Mouse (Mus musculus) lung, embryonic 15.5 days (tissue): Measurements from ENCODE around the gene Trim2. TPM values are rescaled to one million over a fixed set of nuclear protein-coding genes. Genes with fewer than 3 reads are reported as not detected.

Experiments
- ATAC-seq: fragments of 200-750 bp; cut with Nextera tagmentation; 2 replicates; pipeline ENCODE4 v1.8.0; 2017; ENCODE audit warnings: moderate number of reproducible peaks, borderline replicate concordance; ENCODE audit not compliant: low FRiP score, low TSS enrichment; ENCODE audit errors: extremely low read depth
- H3K27ac ChIP-seq: fragments of 300-500 bp; sonication (generic); 2 replicates; pipeline ENCODE4 v1.5.1; 2015; ENCODE audit warnings: moderate library complexity, mild to moderate bottlenecking, inconsistent platforms
- H3K27me3 ChIP-seq: fragments of 300-500 bp; sonication (generic); 2 replicates; pipeline ENCODE4 v1.6.1; 2015; ENCODE audit warnings: inconsistent platforms
- H3K36me3 ChIP-seq: fragments of 300-500 bp; sonication (generic); 2 replicates; pipeline ENCODE4 v1.6.1; 2015; ENCODE audit warnings: inconsistent platforms
- H3K4me1 ChIP-seq: fragments of 300-500 bp; sonication (generic); 2 replicates; pipeline ENCODE4 v1.6.1; 2015; ENCODE audit warnings: inconsistent platforms
- H3K4me2 ChIP-seq: fragments of 300-500 bp; sonication (generic); 2 replicates; pipeline ENCODE4 v1.6.1; 2015; ENCODE audit warnings: inconsistent platforms, mild to moderate bottlenecking, moderate library complexity
- H3K4me3 ChIP-seq: fragments of 300-500 bp; sonication (generic); 2 replicates; pipeline ENCODE4 v1.5.1; 2015; ENCODE audit warnings: mild to moderate bottlenecking, inconsistent platforms
- H3K9ac ChIP-seq: fragments of 300-500 bp; sonication (generic); 2 replicates; pipeline ENCODE4 v1.6.1; 2015; ENCODE audit warnings: inconsistent platforms
- H3K9me3 ChIP-seq: fragments of 300-500 bp; sonication (generic); 2 replicates; pipeline ENCODE4 v1.6.1; 2016; ENCODE audit warnings: inconsistent platforms
- WGBS: fragments of 180-500 bp; shearing (Covaris S2); methylation state at CpG from one replicate; pipeline ENCODE4 v1.1.7; 2015; 5-methylcytosine and 5-hydroxymethylcytosine counted together
- polyA plus RNA-seq: library from polyadenylated mRNA; unstranded; fragments of >200 nt; fragmentation: Nextera tagmentation; extraction: Ambion mirVana; gene quantifications from 2 replicates; pipeline ENCODE4 v1.2.1, GENCODE M21; 2015

The Trim2 gene
- polyA plus RNA-seq, 1 experiment from 2014 or later = 31.4 TPM

- Histone ChIP-seq H3K27me3 (peaks cover 41% of the 10 kb centered on the region), H3K36me3 (no peaks in the 10 kb centered on the region), H3K9me3 (no peaks in the 10 kb centered on the region), H3K9ac (no peak overlapping the region), H3K4me1 (peaks cover 21% of the 10 kb centered on the region), H3K4me3 (no peak overlapping the region), H3K27ac (no peak overlapping the region), H3K4me2 (no peak overlapping the region)
- WGBS = 85% methylated on average over 4 of the region's 4 CpGs
- ATAC-seq = no peak
These were observed 5.0 kb downstream of the Trim2 start for GRCm38 (mm10) chr3:84301674-84302073.

GRCm38 (mm10) chr3:84298186-84298585 is 8.5 kb downstream of the Trim2 start:
- peaks cover 8% of the 10 kb centered on the region; the same call in 1 of the 2 replicates for H3K27me3 ChIP-seq
- ATAC-seq = no peak
- WGBS = 53% methylated on average over 3 of the region's 3 CpGs

DNA sequence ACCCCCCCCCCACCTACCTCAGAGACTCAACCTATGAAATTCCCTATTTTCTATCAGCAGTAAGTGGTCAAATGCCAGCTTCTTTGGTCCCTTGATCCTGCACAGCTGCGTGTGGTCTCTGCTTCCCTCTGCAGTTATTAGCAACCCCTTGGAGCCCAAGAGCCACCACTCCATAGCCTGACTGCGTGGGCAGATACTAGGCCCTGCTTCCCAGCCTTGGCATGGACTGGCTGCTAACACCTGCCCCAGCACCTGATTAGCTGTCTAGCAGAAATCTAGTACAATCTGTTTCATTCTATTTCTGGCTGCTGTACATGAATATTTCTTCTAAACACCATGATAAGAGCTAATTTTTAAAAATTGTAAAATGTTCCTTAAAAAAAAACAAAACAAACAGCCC is 10.0 kb downstream of the Trim2 start:
- Histone ChIP-seq H3K27ac (no peak overlapping the region), H3K4me2 (no peak overlapping the region), H3K9me3 (no peaks in the 10 kb centered on the region), H3K36me3 (no peaks in the 10 kb centered on the region), H3K27me3 (no peaks in the 10 kb centered on the region), H3K9ac (no peak overlapping the region), H3K4me3 (no peak overlapping the region), H3K4me1 (0 out of 2 replicates have a peak, but pooled peaks cover 6% of the 10 kb centered on the region)
- 52% methylated on average over 2 of the region's 2 CpGs for WGBS
- no peak for ATAC-seq

More at GRCm38 (mm10) chr3:84298186-84298585, 8.5 kb downstream of the Trim2 start:
- H3K27ac ChIP-seq = no peak overlapping the region
- no peak overlapping the region for H3K4me3 ChIP-seq
- no peaks in the 10 kb centered on the region for H3K9me3 ChIP-seq
- H3K4me2 ChIP-seq = no peak overlapping the region
- H3K36me3 ChIP-seq = no peaks in the 10 kb centered on the region
- H3K4me1 ChIP-seq = 0 out of 2 replicates have a peak, but pooled peaks cover 6% of the 10 kb centered on the region
- no peak overlapping the region for H3K9ac ChIP-seq

GRCm38 (mm10) chr3:84294734-84295133 is 11.9 kb downstream of the Trim2 start:
- H3K27me3 ChIP-seq = no peaks in the 10 kb centered on the region
- no peaks in the 10 kb centered on the region for H3K9me3 ChIP-seq
- H3K4me2 ChIP-seq = no peak overlapping the region
- H3K27ac ChIP-seq = no peak overlapping the region
- no peak overlapping the region for H3K4me3 ChIP-seq
- 78% methylated on average over 9 of the region's 9 CpGs for WGBS
- ATAC-seq = no peak
- no peaks in the 10 kb centered on the region for H3K36me3 ChIP-seq
- H3K4me1 ChIP-seq = 0 out of 2 replicates have a peak, but pooled peaks cover 6% of the 10 kb centered on the region
- H3K9ac ChIP-seq = no peak overlapping the region

GRCm38 (mm10) chr3:84293666-84294595 is 12.7 kb downstream of the Trim2 start:
- no peak overlapping the region for H3K4me3 ChIP-seq
- 0 out of 2 replicates have a peak, but pooled peaks cover 6% of the 10 kb centered on the region for H3K4me1 ChIP-seq
- H3K27me3 ChIP-seq = no peaks in the 10 kb centered on the region
- H3K36me3 ChIP-seq = no peaks in the 10 kb centered on the region
- no peaks in the 10 kb centered on the region for H3K9me3 ChIP-seq
- 73% methylated on average over 13 of the region's 13 CpGs for WGBS
- no peak overlapping the region for H3K27ac ChIP-seq
- ATAC-seq = no peak
- H3K4me2 ChIP-seq = no peak overlapping the region
- no peak overlapping the region for H3K9ac ChIP-seq

- H3K27me3 ChIP-seq = no peaks in the 10 kb centered on the region
- H3K36me3 ChIP-seq = no peaks in the 10 kb centered on the region
- no peak overlapping the region for H3K27ac ChIP-seq
- H3K4me1 ChIP-seq = 0 out of 2 replicates have a peak, but pooled peaks cover 6% of the 10 kb centered on the region
- H3K4me3 ChIP-seq = no peak overlapping the region
- no peaks in the 10 kb centered on the region for H3K9me3 ChIP-seq
- WGBS = 79% methylated on average over 5 of the region's 5 CpGs
- no peak overlapping the region for H3K9ac ChIP-seq
- H3K4me2 ChIP-seq = no peak overlapping the region
- no peak for ATAC-seq
These were observed 14.4 kb downstream of the Trim2 start for GRCm38 (mm10) chr3:84292238-84292637.

DNA sequence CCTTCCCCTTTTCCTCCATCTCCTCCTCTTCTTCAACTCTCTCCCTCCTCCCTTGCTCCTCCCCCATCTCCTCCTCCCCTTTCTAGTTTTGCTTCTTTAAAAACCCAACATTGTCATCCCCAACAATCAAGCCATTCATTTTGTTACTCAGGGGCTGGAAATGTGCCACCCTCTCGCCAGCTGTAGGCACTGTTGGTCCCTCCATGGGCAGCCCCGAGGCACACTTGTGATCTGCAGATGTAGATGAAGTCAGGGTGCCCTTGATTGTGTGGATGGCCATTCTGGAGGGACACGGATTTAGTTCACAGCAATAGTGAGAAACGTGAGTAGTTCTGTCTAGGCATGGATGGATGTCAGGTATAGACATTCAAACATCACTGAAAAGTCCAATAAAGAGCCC is 17.7 kb downstream of the Trim2 start:
- no peaks in the 10 kb centered on the region for H3K9me3 ChIP-seq
- 81% methylated on average over 4 of the region's 4 CpGs for WGBS
- no peak overlapping the region for H3K9ac ChIP-seq
- no peaks in the 10 kb centered on the region for H3K27me3 ChIP-seq
- ATAC-seq = no peak
- H3K4me3 ChIP-seq = no peak overlapping the region
- no peak overlapping the region for H3K27ac ChIP-seq
- no peaks in the 10 kb centered on the region for H3K36me3 ChIP-seq
- no peak overlapping the region for H3K4me2 ChIP-seq
- peaks cover 8% of the 10 kb centered on the region; the same call in 1 of the 2 replicates for H3K4me1 ChIP-seq

GRCm38 (mm10) chr3:84287256-84287655 is 19.4 kb downstream of the Trim2 start:
- ATAC-seq = no peak
- Histone ChIP-seq H3K36me3 (no peaks in the 10 kb centered on the region), H3K4me2 (no peak overlapping the region), H3K4me3 (no peak overlapping the region), H3K9me3 (no peaks in the 10 kb centered on the region), H3K27me3 (no peaks in the 10 kb centered on the region), H3K27ac (no peak overlapping the region), H3K4me1 (peaks cover 18% of the 10 kb centered on the region), H3K9ac (no peak overlapping the region)
- WGBS = 68% methylated on average over 2 of the region's 3 CpGs

DNA sequence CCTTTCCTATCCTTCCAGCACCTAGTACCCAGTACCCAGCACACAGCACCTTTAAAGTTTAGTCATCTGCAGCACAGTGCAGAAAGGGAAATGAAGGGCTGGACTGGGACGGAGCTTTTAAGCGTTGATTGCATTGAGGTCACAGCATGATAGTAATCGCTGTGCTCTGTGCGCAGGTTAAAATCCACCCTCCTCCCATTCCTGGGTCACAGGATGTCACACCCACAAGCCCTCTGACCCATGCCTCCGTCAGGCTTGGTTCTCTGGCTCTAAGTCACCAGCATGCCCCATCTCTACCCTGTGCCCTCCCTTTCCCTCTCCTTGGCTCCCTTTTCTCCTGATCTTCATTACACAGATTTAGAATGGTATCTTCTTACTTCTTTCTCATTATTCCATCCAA is 20.4 kb downstream of the Trim2 start:
- WGBS = 83% methylated on average over 5 of the region's 5 CpGs
- no peaks in the 10 kb centered on the region for H3K27me3 ChIP-seq
- H3K4me1 ChIP-seq = peaks cover 26% of the 10 kb centered on the region
- no peaks in the 10 kb centered on the region for H3K9me3 ChIP-seq
- no peak overlapping the region for H3K4me3 ChIP-seq
- no peak for ATAC-seq
- H3K4me2 ChIP-seq = no peak overlapping the region
- H3K36me3 ChIP-seq = no peaks in the 10 kb centered on the region
- no peak overlapping the region for H3K9ac ChIP-seq
- H3K27ac ChIP-seq = no peak overlapping the region

DNA sequence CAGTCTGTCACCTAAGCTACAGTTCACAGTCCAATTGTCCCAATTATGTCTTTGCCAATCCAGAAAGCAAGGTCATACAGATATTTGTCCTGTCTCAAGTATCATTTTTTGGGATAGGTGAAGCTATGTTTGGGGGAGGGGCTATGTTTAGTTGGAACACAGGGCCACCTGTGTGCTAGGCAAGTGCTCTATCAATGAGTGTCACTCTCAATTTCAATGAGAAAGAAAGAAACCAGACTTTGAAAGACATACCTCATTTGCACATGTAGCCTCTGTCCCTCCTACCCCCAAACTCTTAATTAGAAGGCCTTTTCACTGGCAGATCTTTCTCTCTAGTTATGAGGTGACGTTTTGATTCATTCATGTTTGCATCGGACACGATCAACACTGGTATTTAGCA is 21.9 kb downstream of the Trim2 start:
- Histone ChIP-seq H3K9me3 (no peaks in the 10 kb centered on the region), H3K4me1 (peaks cover 28% of the 10 kb centered on the region)

DNA sequence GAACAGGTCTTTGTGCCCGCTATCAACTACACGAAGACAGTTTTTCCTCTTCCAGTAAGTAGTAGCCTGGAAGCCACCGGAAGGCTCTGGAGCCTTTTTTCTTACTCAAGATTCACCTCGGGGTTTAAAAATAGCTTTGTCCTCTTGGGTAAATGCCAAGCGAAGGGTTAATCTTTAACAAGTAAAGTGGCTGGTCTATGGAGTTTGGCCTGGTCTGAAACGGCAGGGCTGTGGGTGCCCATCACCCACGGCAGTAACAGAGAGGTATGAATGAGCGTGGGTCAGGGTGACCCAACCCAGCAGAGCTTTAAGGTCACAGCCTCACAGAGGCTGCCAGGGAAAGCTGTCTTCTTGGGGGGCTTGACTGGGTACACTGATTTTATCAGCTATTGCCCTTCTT is 23.2 kb downstream of the Trim2 start:
- Histone ChIP-seq H3K9me3 (no peaks in the 10 kb centered on the region), H3K27me3 (no peaks in the 10 kb centered on the region), H3K4me2 (no peak overlapping the region), H3K27ac (peak overlapping the region; percentile 55), H3K36me3 (no peaks in the 10 kb centered on the region), H3K4me3 (no peak overlapping the region), H3K4me1 (peaks cover 28% of the 10 kb centered on the region), H3K9ac (no peak overlapping the region)
- ATAC-seq = no peak
- 42% methylated on average over 8 of the region's 8 CpGs for WGBS

More for the DNA sequence above, 21.9 kb downstream of the Trim2 start:
- Histone ChIP-seq H3K27me3 (no peaks in the 10 kb centered on the region), H3K27ac (no peak overlapping the region), H3K4me2 (no peak overlapping the region), H3K9ac (no peak overlapping the region), H3K36me3 (no peaks in the 10 kb centered on the region), H3K4me3 (no peak overlapping the region)
- WGBS = 77% methylated on average over 3 of the region's 3 CpGs
- no peak for ATAC-seq

DNA sequence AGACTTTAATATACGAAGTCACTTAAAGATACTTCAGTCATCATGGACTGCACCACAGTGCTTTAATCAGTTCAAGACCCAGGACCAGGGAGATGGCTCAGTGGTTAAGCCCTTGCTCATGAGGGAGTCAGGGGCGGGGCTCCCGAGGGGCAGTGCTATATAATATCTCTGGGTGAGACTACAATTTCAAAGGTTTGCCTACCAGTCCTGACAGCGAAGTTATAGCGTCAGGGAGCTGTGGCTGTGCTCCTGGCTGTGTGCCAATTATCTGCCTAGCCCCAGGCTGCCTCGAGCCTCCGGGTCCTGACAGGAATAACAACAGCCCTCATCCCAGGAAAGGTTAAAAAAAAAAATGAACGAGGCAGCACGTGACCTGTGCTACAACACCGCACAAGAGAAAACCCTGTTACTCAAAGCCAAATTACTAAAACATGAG is 24.7 kb downstream of the Trim2 start:
- Histone ChIP-seq H3K4me3 (no peak overlapping the region), H3K9ac (no peak overlapping the region), H3K27ac (0 out of 2 replicates have a peak overlapping the region, but pooled peaks have one; percentile 3), H3K4me2 (peak overlapping the region; percentile 11; the same call in 1 of the 2 replicates), H3K36me3 (no peaks in the 10 kb centered on the region), H3K9me3 (no peaks in the 10 kb centered on the region), H3K4me1 (peaks cover 28% of the 10 kb centered on the region), H3K27me3 (no peaks in the 10 kb centered on the region)
- no peak for ATAC-seq
- WGBS = 18% methylated on average over 10 of the region's 10 CpGs
